Mouse (Mus musculus): ENCODE measurements around the gene Fnbp1. TPM values are rescaled to one million over a fixed set of nuclear protein-coding genes. Genes with fewer than 3 reads are reported as not detected.

Gene Fnbp1
- polyA plus RNA-seq, 1 experiment from 2014 or later: 35.8 TPM

GRCm38 (mm10) chr2:31122806-31123205 lies 19.0 kb downstream of the Fnbp1 start:
- ATAC-seq: no peak
- no peaks in the 10 kb centered on the region for H3K27me3 ChIP-seq (replicated peaks; ENCODE audit: control insufficient read depth, insufficient read depth, low read length)
- no peak overlapping the region for H3K27ac ChIP-seq (ENCODE audit: low read depth, low read length)
- no peaks in the 10 kb centered on the region for H3K9me3 ChIP-seq (ENCODE audit: control insufficient read depth, low read length)
- H3K4me3 ChIP-seq (ENCODE audit: low read length): no peak overlapping the region
- H3K9ac ChIP-seq (ENCODE audit: low read depth, low read length): no peak overlapping the region
- 90% methylated on average over 5 of the region's 5 CpGs for WGBS
- no peak overlapping the region for H3K4me2 ChIP-seq (ENCODE audit: low read length)
- H3K4me1 ChIP-seq (ENCODE audit: control insufficient read depth, insufficient read depth, low read depth, low read length): no peaks in the 10 kb centered on the region; the same call in 1 of the 2 replicates
- no peaks in the 10 kb centered on the region for H3K36me3 ChIP-seq (ENCODE audit: control insufficient read depth, insufficient read depth, low read length)

- 83% methylated on average over 7 of the region's 7 CpGs for WGBS
- Histone ChIP-seq H3K4me1 (ENCODE audit: control insufficient read depth, insufficient read depth, low read depth, low read length) (peaks cover 1% of the 10 kb centered on the region; the same call in 1 of the 2 replicates), H3K4me3 (ENCODE audit: low read length) (no peak overlapping the region), H3K27me3 (replicated peaks; ENCODE audit: control insufficient read depth, insufficient read depth, low read length) (no peaks in the 10 kb centered on the region), H3K9ac (ENCODE audit: low read depth, low read length) (no peak overlapping the region), H3K4me2 (ENCODE audit: low read length) (no peak overlapping the region), H3K9me3 (ENCODE audit: control insufficient read depth, low read length) (no peaks in the 10 kb centered on the region), H3K36me3 (ENCODE audit: control insufficient read depth, insufficient read depth, low read length) (no peaks in the 10 kb centered on the region), H3K27ac (ENCODE audit: low read depth, low read length) (no peak overlapping the region)
- ATAC-seq: no peak
Measured at GRCm38 (mm10) chr2:31121131-31121693, 20.6 kb downstream of the Fnbp1 start.

GRCm38 (mm10) chr2:31119795-31120194 lies 22.0 kb downstream of the Fnbp1 start:
- no peak overlapping the region for H3K4me3 ChIP-seq (ENCODE audit: low read length)
- H3K27ac ChIP-seq (ENCODE audit: low read depth, low read length): peak overlapping the region; percentile 46; the same call in 1 of the 2 replicates
- H3K9me3 ChIP-seq (ENCODE audit: control insufficient read depth, low read length): no peaks in the 10 kb centered on the region
- no peak overlapping the region for H3K9ac ChIP-seq (ENCODE audit: low read depth, low read length)
- no peaks in the 10 kb centered on the region for H3K36me3 ChIP-seq (ENCODE audit: control insufficient read depth, insufficient read depth, low read length)
- 43% methylated on average over 13 of the region's 13 CpGs for WGBS
- peaks cover 2% of the 10 kb centered on the region; the same call in 1 of the 2 replicates for H3K4me1 ChIP-seq (ENCODE audit: control insufficient read depth, insufficient read depth, low read depth, low read length)
- peak; percentile 89 for ATAC-seq
- no peaks in the 10 kb centered on the region for H3K27me3 ChIP-seq (replicated peaks; ENCODE audit: control insufficient read depth, insufficient read depth, low read length)
- H3K4me2 ChIP-seq (ENCODE audit: low read length): no peak overlapping the region

- WGBS: 80% methylated on average over 10 of the region's 10 CpGs
- H3K9ac ChIP-seq (ENCODE audit: low read depth, low read length): no peak overlapping the region
- H3K36me3 ChIP-seq (ENCODE audit: control insufficient read depth, insufficient read depth, low read length): no peaks in the 10 kb centered on the region
- ATAC-seq: peak; percentile 44; the same call in 1 of the 2 replicates
- no peak overlapping the region; the same call in 1 of the 2 replicates for H3K27ac ChIP-seq (ENCODE audit: low read depth, low read length)
- H3K4me2 ChIP-seq (ENCODE audit: low read length): no peak overlapping the region
- no peaks in the 10 kb centered on the region for H3K27me3 ChIP-seq (replicated peaks; ENCODE audit: control insufficient read depth, insufficient read depth, low read length)
- no peaks in the 10 kb centered on the region for H3K9me3 ChIP-seq (ENCODE audit: control insufficient read depth, low read length)
- H3K4me3 ChIP-seq (ENCODE audit: low read length): no peak overlapping the region
- peaks cover 2% of the 10 kb centered on the region; the same call in 1 of the 2 replicates for H3K4me1 ChIP-seq (ENCODE audit: control insufficient read depth, insufficient read depth, low read depth, low read length)
Measured at GRCm38 (mm10) chr2:31118639-31119380, 23.0 kb downstream of the Fnbp1 start.

GRCm38 (mm10) chr2:31118211-31118610 lies 23.6 kb downstream of the Fnbp1 start:
- H3K4me3 ChIP-seq (ENCODE audit: low read length): no peak overlapping the region
- no peaks in the 10 kb centered on the region for H3K9me3 ChIP-seq (ENCODE audit: control insufficient read depth, low read length)
- ATAC-seq: no peak
- H3K27me3 ChIP-seq (replicated peaks; ENCODE audit: control insufficient read depth, insufficient read depth, low read length): no peaks in the 10 kb centered on the region
- no peaks in the 10 kb centered on the region for H3K36me3 ChIP-seq (ENCODE audit: control insufficient read depth, insufficient read depth, low read length)
- H3K27ac ChIP-seq (ENCODE audit: low read depth, low read length): no peak overlapping the region
- H3K4me1 ChIP-seq (ENCODE audit: control insufficient read depth, insufficient read depth, low read depth, low read length): peaks cover 2% of the 10 kb centered on the region; the same call in 1 of the 2 replicates
- H3K9ac ChIP-seq (ENCODE audit: low read depth, low read length): no peak overlapping the region
- 90% methylated on average over 3 of the region's 3 CpGs for WGBS
- no peak overlapping the region for H3K4me2 ChIP-seq (ENCODE audit: low read length)

- no peaks in the 10 kb centered on the region for H3K36me3 ChIP-seq (ENCODE audit: control insufficient read depth, insufficient read depth, low read length)
- peak overlapping the region; percentile 44; the same call in 1 of the 2 replicates for H3K27ac ChIP-seq (ENCODE audit: low read depth, low read length)
- ATAC-seq: no peak
- no peak overlapping the region for H3K4me2 ChIP-seq (ENCODE audit: low read length)
- peaks cover 2% of the 10 kb centered on the region; the same call in 1 of the 2 replicates for H3K4me1 ChIP-seq (ENCODE audit: control insufficient read depth, insufficient read depth, low read depth, low read length)
- H3K9ac ChIP-seq (ENCODE audit: low read depth, low read length): no peak overlapping the region
- H3K9me3 ChIP-seq (ENCODE audit: control insufficient read depth, low read length): no peaks in the 10 kb centered on the region
- H3K27me3 ChIP-seq (replicated peaks; ENCODE audit: control insufficient read depth, insufficient read depth, low read length): no peaks in the 10 kb centered on the region
- 65% methylated on average over 10 of the region's 10 CpGs for WGBS
- H3K4me3 ChIP-seq (ENCODE audit: low read length): no peak overlapping the region
Measured at GRCm38 (mm10) chr2:31115943-31116731, 25.7 kb downstream of the Fnbp1 start.

- Histone ChIP-seq H3K9me3 (ENCODE audit: control insufficient read depth, low read length) (no peaks in the 10 kb centered on the region), H3K27me3 (replicated peaks; ENCODE audit: control insufficient read depth, insufficient read depth, low read length) (no peaks in the 10 kb centered on the region), H3K4me2 (ENCODE audit: low read length) (no peak overlapping the region), H3K9ac (ENCODE audit: low read depth, low read length) (no peak overlapping the region), H3K4me1 (ENCODE audit: control insufficient read depth, insufficient read depth, low read depth, low read length) (peaks cover 2% of the 10 kb centered on the region; the same call in 1 of the 2 replicates), H3K36me3 (ENCODE audit: control insufficient read depth, insufficient read depth, low read length) (no peaks in the 10 kb centered on the region), H3K4me3 (ENCODE audit: low read length) (no peak overlapping the region), H3K27ac (ENCODE audit: low read depth, low read length) (no peak overlapping the region)
- no peak for ATAC-seq
- 75% methylated on average over 10 of the region's 10 CpGs for WGBS
Measured at GRCm38 (mm10) chr2:31115091-31115942, 26.5 kb downstream of the Fnbp1 start.

- Histone ChIP-seq H3K4me3 (ENCODE audit: low read length) (no peak overlapping the region), H3K27me3 (replicated peaks; ENCODE audit: control insufficient read depth, insufficient read depth, low read length) (no peaks in the 10 kb centered on the region)
- 97% methylated on average over 2 of the region's 2 CpGs for WGBS
Measured at GRCm38 (mm10) chr2:31114205-31114604, 27.6 kb downstream of the Fnbp1 start.

More at GRCm38 (mm10) chr2:31114205-31114604, 27.6 kb downstream of the Fnbp1 start:
- no peak overlapping the region for H3K4me2 ChIP-seq (ENCODE audit: low read length)
- no peaks in the 10 kb centered on the region for H3K9me3 ChIP-seq (ENCODE audit: control insufficient read depth, low read length)
- no peak overlapping the region for H3K27ac ChIP-seq (ENCODE audit: low read depth, low read length)
- H3K4me1 ChIP-seq (ENCODE audit: control insufficient read depth, insufficient read depth, low read depth, low read length): peaks cover 2% of the 10 kb centered on the region; the same call in 1 of the 2 replicates
- no peak overlapping the region for H3K9ac ChIP-seq (ENCODE audit: low read depth, low read length)
- no peaks in the 10 kb centered on the region for H3K36me3 ChIP-seq (ENCODE audit: control insufficient read depth, insufficient read depth, low read length)
- no peak for ATAC-seq
